Mouse (Mus musculus) embryonic fibroblast, embryonic 13.5 days (primary cell): ENCODE data around the gene Dcaf17. TPM values are rescaled to one million over a fixed set of nuclear protein-coding genes. Genes with fewer than 3 reads are reported as not detected.

Experiments
- H3K27ac ChIP-seq: 2 replicates; pipeline ENCODE4 v1.5.1; 2012; ENCODE audit warnings: low read length, control low read depth, inconsistent platforms; ENCODE audit not compliant: insufficient read depth
- H3K4me1 ChIP-seq: 2 replicates; pipeline ENCODE4 v1.6.1; 2011; ENCODE audit warnings: low read length; ENCODE audit not compliant: control insufficient read depth, insufficient read depth
- H3K4me3 ChIP-seq: 2 replicates; pipeline ENCODE4 v1.5.1; 2011; ENCODE audit warnings: mild to moderate bottlenecking, control low read depth, low read length; ENCODE audit not compliant: insufficient read depth
- CTCF ChIP-seq: IDR thresholded peaks from 2 replicates; pipeline ENCODE4 v1.5.1; 2011; ENCODE audit warnings: mild to moderate bottlenecking, control low read depth, low read length, moderate library complexity, borderline replicate concordance; ENCODE audit not compliant: insufficient read depth
- POLR2A ChIP-seq: IDR thresholded peaks from 2 replicates; pipeline ENCODE4 v1.6.1; 2011; ENCODE audit warnings: low read depth, mild to moderate bottlenecking, control low read depth, low read length, moderate library complexity
- polyA plus RNA-seq: library from polyadenylated mRNA; stranded (reverse); fragments of >200 nt; gene quantifications from 2 replicates; pipeline ENCODE4 v1.2.4, GENCODE M21; 2011; ENCODE audit warnings: low read depth; ENCODE audit not compliant: missing spikeins, insufficient read length

Dcaf17 gene
- polyA plus RNA-seq, 1 experiment, result 18.4 TPM

GRCm38 (mm10) chr2:71134041-71134505 is 78.9 kb downstream of the Dcaf17 start:
- Histone ChIP-seq H3K4me3 (no peak overlapping the region), H3K27ac (no peak overlapping the region), H3K4me1 (0 out of 2 replicates have a peak, but pooled peaks cover 3% of the 10 kb centered on the region)
- TF ChIP-seq POLR2A, result no peak
- TF ChIP-seq CTCF, result no peak

DNA sequence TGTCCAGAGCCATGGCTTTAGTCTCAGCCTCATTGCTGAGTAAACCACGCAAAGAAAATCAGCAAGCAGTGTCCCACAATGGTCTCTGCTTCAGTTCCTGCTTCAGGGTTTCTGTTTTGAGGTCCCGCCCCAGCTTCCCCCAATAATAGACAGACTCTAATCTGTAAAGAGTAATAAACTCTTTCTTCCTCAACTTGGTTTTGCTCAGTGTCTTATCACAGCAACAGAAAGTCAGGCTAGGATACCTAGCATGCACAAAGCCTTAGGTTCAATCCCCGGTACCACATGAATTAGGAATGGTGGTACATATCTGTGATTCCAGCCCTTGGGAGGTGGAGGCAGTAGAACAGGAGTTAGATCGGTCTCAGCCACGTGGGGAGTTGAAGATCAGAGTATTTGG is 79.7 kb downstream of the Dcaf17 start:
- H3K4me1 ChIP-seq, result 0 out of 2 replicates have a peak, but pooled peaks cover 3% of the 10 kb centered on the region
- H3K4me3 ChIP-seq, result no peak overlapping the region
- H3K27ac ChIP-seq, result no peak overlapping the region
- TF ChIP-seq CTCF, result no peak
- TF ChIP-seq POLR2A, result no peak

- TF ChIP-seq CTCF, result no peak
- H3K4me3 ChIP-seq, result no peak overlapping the region
- no peaks in the 10 kb centered on the region for H3K4me1 ChIP-seq
- no peak overlapping the region for H3K27ac ChIP-seq
Observed at GRCm38 (mm10) chr2:71140622-71141021, 85.5 kb downstream of the Dcaf17 start.

GRCm38 (mm10) chr2:71142410-71142809 is 87.3 kb downstream of the Dcaf17 start:
- H3K27ac ChIP-seq, result no peak overlapping the region
- no peak for TF ChIP-seq CTCF
- TF ChIP-seq POLR2A, result no peak
- no peaks in the 10 kb centered on the region for H3K4me1 ChIP-seq
- H3K4me3 ChIP-seq, result no peak overlapping the region

DNA sequence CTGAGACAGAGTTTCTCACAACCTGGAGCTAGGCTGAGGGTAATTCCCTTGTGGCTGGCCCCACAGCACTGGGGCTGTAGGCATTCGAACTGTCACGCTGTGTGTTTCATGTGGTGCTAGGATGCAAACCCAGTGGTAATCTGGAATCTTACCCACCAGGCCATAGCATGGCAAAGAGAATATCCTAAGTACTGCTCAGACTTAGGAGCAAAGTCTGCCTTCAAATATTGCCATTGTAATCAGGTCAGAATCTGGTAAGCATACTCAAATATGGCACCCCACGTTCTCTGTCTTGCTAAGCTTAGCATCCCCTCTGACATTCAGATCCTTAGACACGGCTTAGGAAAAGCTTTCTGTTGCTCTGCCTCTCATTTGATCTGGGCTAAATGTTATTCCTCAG is 90.7 kb downstream of the Dcaf17 start:
- no peaks in the 10 kb centered on the region for H3K4me1 ChIP-seq
- TF ChIP-seq POLR2A, result no peak
- TF ChIP-seq CTCF, result no peak
- H3K27ac ChIP-seq, result no peak overlapping the region
- no peak overlapping the region for H3K4me3 ChIP-seq

GRCm38 (mm10) chr2:71146266-71146665 is 91.1 kb downstream of the Dcaf17 start:
- Histone ChIP-seq H3K4me3 (no peak overlapping the region), H3K4me1 (no peaks in the 10 kb centered on the region), H3K27ac (no peak overlapping the region)
- TF ChIP-seq CTCF (no peak), POLR2A (no peak)

DNA sequence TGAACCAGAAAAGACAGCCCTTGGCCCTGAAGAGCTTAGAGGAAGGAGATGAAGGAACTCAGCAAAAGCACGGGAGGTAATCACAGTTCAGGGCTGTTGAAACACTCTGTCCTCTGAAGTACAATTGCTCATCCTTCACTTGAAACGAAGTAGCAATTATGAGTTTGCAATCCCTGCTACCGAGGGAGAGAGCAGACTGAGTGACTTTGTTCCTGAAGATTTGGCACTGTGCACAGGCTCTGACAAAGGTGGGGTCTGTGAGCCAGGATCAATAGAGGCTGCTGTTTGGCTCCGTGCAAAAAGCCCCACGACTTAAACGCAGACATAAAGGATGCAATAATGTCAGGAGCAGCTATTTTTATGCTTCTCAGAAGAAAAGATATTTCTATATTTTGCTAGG is 92.7 kb downstream of the Dcaf17 start:
- TF ChIP-seq POLR2A, result no peak
- no peak for TF ChIP-seq CTCF
- Histone ChIP-seq H3K4me1 (no peaks in the 10 kb centered on the region), H3K4me3 (no peak overlapping the region), H3K27ac (no peak overlapping the region)

Other genes starting within 250 kb of the Dcaf17 start
- gene Tlk1, start 229.6 kb upstream of the Dcaf17 start, polyA plus RNA-seq, result 52.9 and 59.1 TPM in 2 replicates
- gene Mettl8, start 255 bp downstream of the Dcaf17 start, polyA plus RNA-seq, result 8.0 and 9.4 TPM in 2 replicates
- gene Cybrd1, start 62.6 kb downstream of the Dcaf17 start, polyA plus RNA-seq, result 0.75 and 3.2 TPM in 2 replicates
- gene Dync1i2, start 156.4 kb downstream of the Dcaf17 start, polyA plus RNA-seq, result 168 and 174 TPM in 2 replicates